Mouse (Mus musculus) cerebellum, adult 8-10 months (tissue): ENCODE results near the gene Ttc32.
A peak's percentile ranks its signal among the peaks of the same experiment; 100 is the strongest.

Experiments used
- DNase-seq: peaks from one replicate; pipeline ENCODE4 v3.0.0; 2022

The Ttc32 gene

DNA sequence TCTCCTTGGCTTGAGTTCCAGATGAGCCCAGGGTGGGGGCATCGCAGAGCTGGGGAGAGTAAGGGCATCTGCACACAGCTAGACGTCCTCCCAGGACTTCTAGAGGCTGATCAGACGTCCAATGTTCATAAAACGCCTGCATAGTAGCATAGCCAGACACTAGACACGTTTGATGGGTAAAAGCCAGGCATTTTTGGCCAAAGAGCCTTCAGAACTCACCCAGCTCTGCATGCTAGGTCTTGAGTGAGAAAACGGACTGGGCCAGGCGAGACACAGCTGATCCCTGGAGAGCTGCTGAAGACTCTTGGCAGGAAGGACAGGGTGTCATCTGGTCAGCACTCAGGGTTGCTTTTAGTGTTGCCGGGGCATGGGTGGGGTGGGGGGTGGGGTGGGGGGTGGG lies 18.3 kb downstream of the Ttc32 start:
- no peak for DNase-seq

GRCm38 (mm10) chr12:9050824-9051223 lies 21.0 kb downstream of the Ttc32 start:
- no peak for DNase-seq

DNA sequence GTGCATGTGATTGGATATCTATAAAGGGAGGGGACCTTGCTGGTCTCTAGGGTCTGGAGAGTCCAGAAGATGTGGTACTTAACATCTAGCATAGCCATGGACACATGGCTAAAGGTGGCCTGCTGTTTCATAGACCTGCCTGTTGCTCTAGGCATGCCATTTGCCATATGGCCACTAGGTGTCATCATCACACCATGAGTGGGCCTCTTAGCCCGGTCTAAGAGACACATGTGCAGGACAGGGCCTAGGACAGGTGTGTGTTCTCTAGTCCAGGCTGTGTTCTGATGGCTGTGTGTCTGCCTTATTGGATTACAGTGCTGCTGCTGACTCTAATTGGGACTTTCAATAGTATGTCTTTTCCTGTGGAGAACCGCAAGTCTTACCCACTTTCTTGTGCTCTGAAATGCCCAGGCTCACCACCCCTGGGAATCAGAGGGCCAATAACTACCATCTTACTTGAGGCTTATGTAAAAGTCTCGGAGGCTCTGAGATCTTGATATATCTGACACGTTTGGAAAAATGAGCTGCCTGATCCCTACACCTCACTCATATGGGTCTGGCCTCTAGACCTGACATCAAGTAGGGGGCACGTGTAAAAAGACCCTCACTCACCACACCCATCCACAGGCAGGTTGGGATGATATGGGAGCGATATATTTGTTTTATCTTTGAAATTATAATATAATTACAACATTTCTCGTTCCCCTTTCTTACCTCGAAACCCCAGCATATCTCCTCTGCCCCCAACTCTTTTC lies 22.5 kb downstream of the Ttc32 start:
- DNase-seq = peak; percentile 74

DNA sequence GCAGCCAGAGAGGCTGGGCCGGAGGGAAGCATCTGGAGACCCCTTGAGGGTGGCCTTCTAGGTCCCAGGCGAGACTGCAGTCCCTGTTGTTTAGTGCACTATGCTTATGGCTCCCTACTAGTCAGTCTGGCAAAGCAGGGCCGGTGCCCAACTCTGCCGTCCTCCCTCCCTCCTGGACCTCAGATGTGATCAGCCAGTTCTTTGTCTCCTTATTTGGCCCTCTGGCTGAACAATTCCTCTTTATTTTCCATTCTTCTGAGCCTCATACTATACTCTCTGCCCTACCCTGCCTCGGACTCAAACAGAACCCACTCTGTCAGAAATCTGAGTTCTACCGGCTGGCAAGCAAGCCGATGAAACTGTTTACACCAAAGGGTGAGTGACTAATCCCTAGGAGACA lies 23.5 kb downstream of the Ttc32 start:
- no peak for DNase-seq

DNA sequence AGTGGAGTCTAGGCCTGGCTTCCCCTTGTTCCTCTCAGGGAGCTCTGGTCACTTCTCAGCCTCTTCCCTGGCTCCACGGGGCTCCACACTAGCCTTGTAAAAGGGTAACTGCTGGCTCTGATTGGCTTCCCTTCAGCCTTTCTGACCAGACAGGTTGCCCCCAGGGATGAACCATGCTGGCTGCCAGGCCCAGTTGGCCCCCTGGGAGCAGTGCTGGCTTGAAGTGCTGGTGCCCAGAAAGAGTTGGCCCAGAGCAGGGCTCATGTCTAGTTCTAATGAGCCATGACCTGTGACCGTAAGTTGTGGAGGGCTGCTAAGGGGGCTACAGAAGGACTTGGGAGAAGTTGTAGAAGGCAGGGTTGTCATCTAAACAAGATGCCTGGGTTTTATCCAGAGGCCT lies 24.2 kb downstream of the Ttc32 start:
- DNase-seq = no peak

GRCm38 (mm10) chr12:9055269-9055668 lies 25.5 kb downstream of the Ttc32 start:
- no peak for DNase-seq

DNA sequence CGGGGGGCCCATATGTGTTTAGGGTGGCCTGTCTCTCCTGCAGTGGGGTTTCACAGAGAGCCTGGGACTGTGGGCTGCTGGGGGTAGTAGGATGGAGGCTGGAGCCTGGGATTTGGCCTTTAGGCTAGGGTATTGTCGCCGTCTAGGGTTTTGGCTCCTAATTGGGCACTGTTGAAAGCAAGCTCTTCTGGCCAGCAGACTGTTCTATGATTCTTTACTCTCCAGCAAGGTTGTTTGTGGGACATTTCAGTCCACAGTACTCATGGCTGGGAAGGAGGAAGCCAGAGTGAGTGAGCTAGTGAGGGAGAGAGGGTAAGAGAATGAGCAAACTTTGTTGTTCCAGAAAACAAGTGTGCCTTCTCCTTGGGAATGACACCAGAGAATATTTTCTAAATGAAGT lies 29.7 kb downstream of the Ttc32 start:
- DNase-seq = no peak

GRCm38 (mm10) chr12:9059965-9060364 lies 30.2 kb downstream of the Ttc32 start:
- no peak for DNase-seq

- no peak for DNase-seq
These were observed 33.8 kb downstream of the Ttc32 start for GRCm38 (mm10) chr12:9063611-9064010.

GRCm38 (mm10) chr12:9071058-9071457 lies 41.3 kb downstream of the Ttc32 start:
- no peak for DNase-seq

- DNase-seq = no peak
These were observed 41.7 kb downstream of the Ttc32 start for GRCm38 (mm10) chr12:9071493-9071892.

GRCm38 (mm10) chr12:9077554-9078125 lies 47.8 kb downstream of the Ttc32 start:
- DNase-seq = no peak

DNA sequence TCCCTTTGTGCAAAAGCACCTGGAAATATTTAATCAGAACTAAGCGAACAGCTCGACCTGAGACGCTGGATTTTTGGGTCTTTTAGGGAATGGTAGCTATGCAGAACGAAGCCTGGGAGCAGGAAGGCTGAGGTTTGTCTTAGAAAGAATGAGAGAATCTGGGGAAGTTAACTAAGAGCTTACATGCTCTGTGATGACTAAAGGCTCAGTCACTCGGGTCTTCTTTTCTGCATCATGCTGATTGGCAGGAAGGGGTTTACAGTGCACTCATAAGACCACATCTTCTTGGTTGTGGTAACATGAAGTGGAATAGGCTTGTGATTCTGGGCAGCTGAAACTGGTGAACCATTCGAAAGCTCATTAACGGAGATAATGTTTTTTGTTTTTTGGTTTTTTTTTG lies 60.4 kb downstream of the Ttc32 start:
- no peak for DNase-seq
